Mouse (Mus musculus) forebrain, embryonic 14.5 days (tissue): ENCODE results near the gene Grik4. TPM values are rescaled to one million over a fixed set of nuclear protein-coding genes. Genes with fewer than 3 reads are reported as not detected.

Experiments used
- ATAC-seq: fragments of 200-750 bp; cut with Nextera tagmentation; 2 replicates; pipeline ENCODE4 v1.8.0; 2017; ENCODE audit warnings: mild to moderate bottlenecking, moderate library complexity
- DNase-seq: peaks from one replicate; pipeline ENCODE4 v3.0.0-alpha.2; 2015; ENCODE audit warnings: low spot score
- H3K27ac ChIP-seq: fragments of 300-500 bp; sonication (generic); 2 replicates; pipeline ENCODE4 v1.5.1; 2014; ENCODE audit warnings: low read depth, mild to moderate bottlenecking, control low read depth, low read length, moderate library complexity
- H3K27me3 ChIP-seq: fragments of 300-500 bp; sonication (generic); replicated peaks from 2 replicates; pipeline ENCODE4 v1.6.1; 2014; ENCODE audit warnings: low read length, control low read depth, mixed read lengths; ENCODE audit not compliant: control insufficient read depth, insufficient read depth
- H3K36me3 ChIP-seq: fragments of 300-500 bp; sonication (generic); 2 replicates; pipeline ENCODE4 v1.6.1; 2014; ENCODE audit warnings: low read length, control low read depth; ENCODE audit not compliant: control insufficient read depth, insufficient read depth
- H3K4me1 ChIP-seq: fragments of 300-500 bp; sonication (generic); 2 replicates; pipeline ENCODE4 v1.6.1; 2014; ENCODE audit warnings: antibody characterized with exemption, low read length, control low read depth; ENCODE audit not compliant: control insufficient read depth, insufficient read depth
- H3K4me2 ChIP-seq: fragments of 300-500 bp; sonication (generic); 2 replicates; pipeline ENCODE4 v1.6.1; 2014; ENCODE audit warnings: mild to moderate bottlenecking, control low read depth, low read length
- H3K4me3 ChIP-seq: fragments of 300-500 bp; sonication (generic); 2 replicates; pipeline ENCODE4 v1.5.1; 2014; ENCODE audit warnings: low read depth, low read length, control low read depth
- H3K9ac ChIP-seq: fragments of 300-500 bp; sonication (generic); 2 replicates; pipeline ENCODE4 v1.6.1; 2014; ENCODE audit warnings: mild to moderate bottlenecking, low read length, control low read depth, moderate library complexity
- H3K9me3 ChIP-seq: fragments of 300-500 bp; sonication (generic); replicated peaks from 2 replicates; pipeline ENCODE4 v1.6.1; 2016; ENCODE audit warnings: low read length, control low read depth, mixed read lengths; ENCODE audit not compliant: control insufficient read depth
- WGBS: fragments of 180-500 bp; shearing (Covaris S2); extraction: QIAGEN DNeasy Blood & Tissue Kit; methylation state at CpG from one replicate; pipeline ENCODE4 v1.1.7; 2014; 5-methylcytosine and 5-hydroxymethylcytosine counted together
- polyA plus RNA-seq: library from polyadenylated mRNA; unstranded; fragments of >200 nt; fragmentation: Nextera tagmentation; extraction: Ambion mirVana; gene quantifications from 2 replicates; pipeline ENCODE4 v1.2.1, GENCODE M21; 2014

Grik4 gene
- polyA plus RNA-seq, 1 experiment from 2014 or later = 1.4 TPM

- 92% methylated on average over 6 of the region's 6 CpGs for WGBS
- peaks cover 6% of the 10 kb centered on the region for H3K4me1 ChIP-seq
- no peaks in the 10 kb centered on the region for H3K36me3 ChIP-seq
- DNase-seq (no peak), ATAC-seq (no peak)
- H3K27me3 ChIP-seq = no peaks in the 10 kb centered on the region
- H3K9ac ChIP-seq = no peak within 1 kb of the TSS
- no peak within 1 kb of the TSS for H3K4me3 ChIP-seq
- 0 out of 2 replicates have a peak, but pooled peaks cover 2% of the 10 kb centered on the region for H3K9me3 ChIP-seq
- no peak within 1 kb of the TSS for H3K27ac ChIP-seq
- no peak within 1 kb of the TSS for H3K4me2 ChIP-seq
These were observed 436.6 kb downstream of the Grik4 start, which contains the start of gene Tbcel for GRCm38 (mm10) chr9:42507709-42508108. Gene Tbcel, minus strand, starts transcription at chr9:42507809.

- Histone ChIP-seq H3K9me3 (0 out of 2 replicates have a peak, but pooled peaks cover 2% of the 10 kb centered on the region), H3K27ac (no peak overlapping the region), H3K27me3 (no peaks in the 10 kb centered on the region), H3K36me3 (no peaks in the 10 kb centered on the region), H3K4me1 (peaks cover 6% of the 10 kb centered on the region), H3K4me3 (no peak overlapping the region), H3K9ac (no peak overlapping the region), H3K4me2 (no peak overlapping the region)
- ATAC-seq (no peak), DNase-seq (no peak)
- WGBS = 84% methylated on average over 1 of the region's 1 CpGs
These were observed 437.3 kb downstream of the Grik4 start for GRCm38 (mm10) chr9:42507022-42507421.

GRCm38 (mm10) chr9:42504971-42505510, 439.3 kb downstream of the Grik4 start:
- Histone ChIP-seq H3K4me3 (no peak overlapping the region), H3K9ac (no peak overlapping the region), H3K27ac (no peak overlapping the region), H3K9me3 (0 out of 2 replicates have a peak, but pooled peaks cover 2% of the 10 kb centered on the region), H3K27me3 (no peaks in the 10 kb centered on the region), H3K4me2 (no peak overlapping the region), H3K36me3 (no peaks in the 10 kb centered on the region), H3K4me1 (peaks cover 6% of the 10 kb centered on the region)
- ATAC-seq (no peak), DNase-seq (peak; percentile 49)
- WGBS = 26% methylated on average over 3 of the region's 3 CpGs

- Histone ChIP-seq H3K4me2 (no peak overlapping the region), H3K36me3 (no peaks in the 10 kb centered on the region), H3K9ac (no peak overlapping the region), H3K27me3 (no peaks in the 10 kb centered on the region), H3K4me1 (peaks cover 6% of the 10 kb centered on the region), H3K27ac (no peak overlapping the region), H3K9me3 (0 out of 2 replicates have a peak, but pooled peaks cover 2% of the 10 kb centered on the region), H3K4me3 (no peak overlapping the region)
- ATAC-seq = no peak
- 37% methylated on average over 11 of the region's 11 CpGs for WGBS
- no peak for DNase-seq
These were observed 439.7 kb downstream of the Grik4 start for GRCm38 (mm10) chr9:42504559-42504958.

GRCm38 (mm10) chr9:42503709-42504108, 440.6 kb downstream of the Grik4 start:
- H3K27me3 ChIP-seq = no peaks in the 10 kb centered on the region
- 0 out of 2 replicates have a peak, but pooled peaks cover 2% of the 10 kb centered on the region for H3K9me3 ChIP-seq
- no peak for DNase-seq
- peaks cover 6% of the 10 kb centered on the region for H3K4me1 ChIP-seq
- no peak overlapping the region for H3K9ac ChIP-seq
- H3K4me3 ChIP-seq = no peak overlapping the region
- H3K27ac ChIP-seq = no peak overlapping the region
- H3K4me2 ChIP-seq = no peak overlapping the region
- WGBS = 79% methylated on average over 4 of the region's 4 CpGs
- no peaks in the 10 kb centered on the region for H3K36me3 ChIP-seq
- ATAC-seq = no peak

DNA sequence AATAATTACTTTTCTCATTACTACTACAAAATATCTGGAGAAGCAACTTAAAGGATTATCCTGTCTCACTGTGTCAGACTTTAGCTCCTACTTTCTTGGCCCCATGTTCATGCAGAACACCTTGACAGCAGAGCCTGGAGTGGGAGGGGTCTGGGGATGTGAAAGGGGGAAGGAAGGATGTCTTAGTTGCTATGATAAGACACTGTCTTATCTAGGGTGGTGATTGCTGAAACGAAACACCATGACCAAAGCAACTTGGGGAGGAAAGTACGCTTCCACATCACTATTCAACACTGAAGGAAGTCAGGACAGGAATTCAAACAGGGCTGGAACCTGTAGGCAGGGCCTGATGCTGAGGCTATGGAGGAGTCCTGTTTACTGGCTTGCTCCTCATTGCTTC, 448.0 kb downstream of the Grik4 start:
- no peak for ATAC-seq
- no peak for DNase-seq

GRCm38 (mm10) chr9:42491780-42492179, 452.5 kb downstream of the Grik4 start:
- no peak overlapping the region for H3K9ac ChIP-seq
- no peaks in the 10 kb centered on the region for H3K27me3 ChIP-seq
- DNase-seq = peak; percentile 67
- no peak overlapping the region for H3K4me3 ChIP-seq
- 69% methylated on average over 9 of the region's 9 CpGs for WGBS
- peaks cover 8% of the 10 kb centered on the region for H3K4me1 ChIP-seq
- peak; percentile 65 for ATAC-seq
- H3K9me3 ChIP-seq = no peaks in the 10 kb centered on the region; the same call in 1 of the 2 replicates
- H3K4me2 ChIP-seq = no peak overlapping the region
- H3K36me3 ChIP-seq = no peaks in the 10 kb centered on the region
- no peak overlapping the region for H3K27ac ChIP-seq

More for the DNA sequence above, 448.0 kb downstream of the Grik4 start:
- H3K4me2 ChIP-seq = no peak overlapping the region
- no peak overlapping the region for H3K9ac ChIP-seq
- peaks cover 4% of the 10 kb centered on the region for H3K4me1 ChIP-seq
- no peaks in the 10 kb centered on the region for H3K27me3 ChIP-seq
- no peaks in the 10 kb centered on the region; the same call in 1 of the 2 replicates for H3K9me3 ChIP-seq
- WGBS = 90% methylated on average over 2 of the region's 2 CpGs
- H3K27ac ChIP-seq = no peak overlapping the region
- no peak overlapping the region for H3K4me3 ChIP-seq
- no peaks in the 10 kb centered on the region for H3K36me3 ChIP-seq

GRCm38 (mm10) chr9:42490589-42491382, 453.5 kb downstream of the Grik4 start:
- no peak overlapping the region for H3K4me2 ChIP-seq
- peaks cover 8% of the 10 kb centered on the region for H3K4me1 ChIP-seq
- WGBS = 74% methylated on average over 16 of the region's 16 CpGs
- H3K36me3 ChIP-seq = no peaks in the 10 kb centered on the region
- DNase-seq (peak; percentile 52), ATAC-seq (no peak)
- no peak overlapping the region for H3K9ac ChIP-seq
- H3K9me3 ChIP-seq = no peaks in the 10 kb centered on the region
- H3K27me3 ChIP-seq = no peaks in the 10 kb centered on the region
- no peak overlapping the region for H3K27ac ChIP-seq
- no peak overlapping the region for H3K4me3 ChIP-seq

- ATAC-seq (no peak), DNase-seq (no peak)
- no peak overlapping the region for H3K4me2 ChIP-seq
- 96% methylated on average over 1 of the region's 1 CpGs for WGBS
- no peak overlapping the region for H3K27ac ChIP-seq
- H3K27me3 ChIP-seq = no peaks in the 10 kb centered on the region
- peaks cover 8% of the 10 kb centered on the region for H3K4me1 ChIP-seq
- no peak overlapping the region for H3K9ac ChIP-seq
- no peak overlapping the region for H3K4me3 ChIP-seq
- H3K36me3 ChIP-seq = no peaks in the 10 kb centered on the region
- no peaks in the 10 kb centered on the region for H3K9me3 ChIP-seq
These were observed 456.2 kb downstream of the Grik4 start for GRCm38 (mm10) chr9:42488071-42488470.
